Mouse (Mus musculus) NIH3T3 (cell line): ENCODE measurements around the gene Ttc7.
A peak's percentile ranks its signal among the peaks of the same experiment; 100 is the strongest.

ENCODE experiments used
- DNase-seq: peaks from one replicate; pipeline ENCODE4 v3.0.0-alpha.2; 2012; ENCODE audit warnings: low read depth

The Ttc7 gene

GRCm38 (mm10) chr17:87282706-87283053 lies at the start of gene Ttc7:
Ttc7 (plus strand) TSS chr17:87282886.
- DNase-seq, result peak; percentile 98

- no peak for DNase-seq
Observed at GRCm38 (mm10) chr17:87235019-87235418, 47.7 kb upstream of the Ttc7 start.

DNA sequence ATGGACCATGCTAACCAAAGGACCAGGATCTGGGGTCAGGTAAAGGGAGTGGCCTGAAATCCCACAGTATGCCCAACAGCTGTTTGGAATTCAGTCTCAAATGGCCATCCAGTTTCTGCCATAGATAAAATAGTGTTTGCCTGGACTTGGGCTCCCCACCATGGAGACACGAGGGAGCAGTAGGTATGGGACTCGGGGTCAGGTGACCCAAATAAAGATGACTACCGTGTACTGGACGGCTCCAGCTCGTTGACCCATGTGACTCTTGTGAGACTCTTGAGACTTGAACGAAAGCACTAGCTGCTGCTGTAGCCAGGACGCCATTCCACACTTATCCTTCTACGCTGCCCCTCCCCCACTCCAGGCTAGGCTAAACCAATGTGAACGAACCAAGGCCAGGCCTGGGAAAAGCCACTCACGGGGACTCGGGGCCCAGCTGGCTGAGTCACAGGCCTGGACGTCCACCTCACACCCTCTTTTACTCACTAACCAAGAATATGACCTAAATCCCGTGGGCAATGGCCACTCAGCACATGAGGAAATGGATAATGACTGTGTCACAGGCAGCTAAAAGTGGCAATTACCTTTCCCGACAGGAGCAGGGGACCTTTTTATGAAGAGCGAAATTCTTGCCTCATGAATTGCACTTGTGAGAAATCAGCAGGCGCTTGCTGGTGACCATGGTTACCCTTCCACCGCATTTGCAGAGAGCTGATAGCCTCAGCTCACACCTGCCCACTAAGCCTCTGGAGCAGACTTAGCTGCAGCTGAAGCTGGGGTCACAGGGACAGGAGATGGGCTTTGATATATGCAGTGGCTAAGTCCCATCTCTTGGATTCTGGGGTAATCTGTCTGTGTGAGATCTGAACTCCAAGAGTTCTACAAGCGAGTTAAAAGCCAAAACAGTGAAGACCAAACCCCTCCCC lies 45.7 kb upstream of the Ttc7 start:
- peak; percentile 75 for DNase-seq

DNA sequence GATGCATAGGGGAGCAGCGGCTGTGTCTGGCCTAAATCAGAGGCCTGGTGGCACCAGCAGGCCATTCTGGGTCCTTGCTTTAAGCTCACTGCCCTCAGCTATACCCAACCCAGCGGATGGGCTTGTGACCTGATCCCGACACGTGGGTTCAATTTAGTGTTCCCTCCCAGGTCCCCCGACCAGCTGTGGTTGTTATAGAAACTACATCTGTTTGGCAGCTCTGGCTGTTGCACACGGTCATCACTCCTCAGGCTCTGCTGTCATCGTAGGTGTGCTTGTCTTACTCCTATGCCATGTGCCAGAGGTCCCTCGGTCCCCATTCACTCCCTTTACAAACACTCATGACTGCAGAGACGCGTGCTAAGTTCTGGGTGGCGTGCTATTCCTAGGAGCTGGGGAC lies 44.9 kb upstream of the Ttc7 start:
- DNase-seq, result peak; percentile 50

GRCm38 (mm10) chr17:87246103-87246502 lies 36.6 kb upstream of the Ttc7 start:
- DNase-seq, result no peak

DNA sequence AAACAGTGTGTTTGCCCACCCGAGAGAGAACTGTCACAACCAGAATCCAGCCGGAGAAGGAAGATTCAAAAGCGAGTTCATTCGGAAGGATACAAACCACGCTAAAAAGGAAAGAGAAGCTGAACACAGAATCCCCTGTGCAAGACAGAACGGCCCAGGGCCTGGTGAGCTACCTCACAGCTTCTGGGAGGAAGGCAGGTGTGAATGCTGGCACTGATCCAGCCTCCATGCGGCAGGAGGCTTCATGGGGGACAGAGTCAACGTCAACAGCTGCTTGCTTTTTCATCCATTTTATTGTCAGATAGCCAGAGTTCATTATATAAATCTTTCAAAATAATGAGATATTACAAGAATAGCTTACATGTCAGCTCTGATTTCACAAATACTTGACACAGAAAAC lies 28.3 kb upstream of the Ttc7 start:
- DNase-seq, result no peak

GRCm38 (mm10) chr17:87255672-87256071 lies 27.0 kb upstream of the Ttc7 start:
- no peak for DNase-seq

- DNase-seq, result no peak
Observed at GRCm38 (mm10) chr17:87263401-87263800, 19.3 kb upstream of the Ttc7 start.

GRCm38 (mm10) chr17:87264054-87264830 lies 18.4 kb upstream of the Ttc7 start:
- DNase-seq, result peak; percentile 23

- peak; percentile 44 for DNase-seq
Observed at GRCm38 (mm10) chr17:87264927-87265791, 17.5 kb upstream of the Ttc7 start.

- peak; percentile 96 for DNase-seq
Observed at GRCm38 (mm10) chr17:87265792-87266186, 16.9 kb upstream of the Ttc7 start, which contains the start of gene Mcfd2. Mcfd2 (minus strand) TSS chr17:87265935.

DNA sequence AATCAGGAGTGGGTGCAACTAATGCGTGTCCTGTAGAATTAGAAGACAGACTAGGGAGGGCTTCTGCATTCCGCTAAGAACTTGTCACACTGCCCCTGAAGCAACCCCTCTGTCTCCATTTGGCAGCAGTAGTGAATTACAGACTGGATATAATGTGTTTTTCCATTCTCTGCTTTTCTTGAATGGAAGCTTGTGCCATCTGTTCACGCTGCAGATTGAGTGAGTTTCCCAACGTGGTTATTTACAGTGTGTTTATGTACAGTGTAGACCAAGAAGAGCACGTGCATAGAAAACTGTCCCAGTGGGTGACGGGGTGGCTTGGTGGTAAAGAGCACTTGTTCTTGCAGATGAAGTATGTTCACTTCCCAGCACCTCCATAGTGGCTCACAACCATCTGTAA lies 13.2 kb upstream of the Ttc7 start:
- DNase-seq, result no peak

DNA sequence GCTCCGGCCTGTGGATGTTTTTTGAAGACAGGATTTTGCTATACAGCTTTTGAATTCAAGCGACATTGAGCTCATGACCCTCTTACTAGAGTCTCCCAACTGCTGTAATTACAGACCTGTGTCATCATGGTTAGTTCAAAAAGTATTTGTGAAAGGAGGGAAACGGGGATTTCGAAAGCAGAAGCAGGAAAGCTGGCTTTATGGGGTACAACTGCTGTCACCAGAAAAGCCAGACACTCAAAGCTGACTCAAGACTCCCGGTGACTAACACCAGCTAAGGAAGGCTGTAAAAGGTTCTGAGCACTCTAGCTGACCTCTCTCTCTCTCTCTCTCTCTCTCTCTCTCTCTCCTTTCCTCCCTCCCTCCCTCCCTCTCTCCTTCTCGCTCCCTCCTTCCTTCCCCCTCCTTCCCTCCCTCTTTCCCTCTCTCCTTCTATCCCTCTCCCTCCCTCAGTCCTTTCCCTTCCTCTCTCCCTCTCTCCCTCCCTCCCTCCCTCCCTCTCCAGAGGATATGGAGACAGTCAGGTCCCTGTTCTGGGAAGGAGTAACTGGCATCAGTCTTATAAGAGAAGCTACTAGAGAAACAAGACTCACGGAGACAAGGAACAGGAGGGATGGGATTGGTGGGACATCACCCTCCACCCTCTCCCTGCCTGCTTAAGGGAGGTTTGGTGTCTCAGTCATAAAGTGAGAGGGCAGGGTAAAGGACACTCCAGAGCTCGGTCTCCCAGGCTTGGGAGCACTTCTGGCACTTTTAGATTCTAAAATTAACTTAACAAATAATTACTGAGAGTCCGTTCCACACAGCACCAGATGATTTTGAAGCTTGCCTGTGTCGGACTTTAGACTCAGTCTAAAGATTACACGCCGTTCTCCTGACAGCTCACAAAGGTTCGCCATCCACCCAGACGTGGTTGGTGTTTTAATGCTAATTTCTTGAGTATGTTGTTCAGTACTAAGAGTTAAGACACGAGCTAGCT lies 7.0 kb upstream of the Ttc7 start:
- peak; percentile 53 for DNase-seq

- peak; percentile 96 for DNase-seq
Observed at GRCm38 (mm10) chr17:87282007-87282705, 530 bp upstream of the Ttc7 start.

DNA sequence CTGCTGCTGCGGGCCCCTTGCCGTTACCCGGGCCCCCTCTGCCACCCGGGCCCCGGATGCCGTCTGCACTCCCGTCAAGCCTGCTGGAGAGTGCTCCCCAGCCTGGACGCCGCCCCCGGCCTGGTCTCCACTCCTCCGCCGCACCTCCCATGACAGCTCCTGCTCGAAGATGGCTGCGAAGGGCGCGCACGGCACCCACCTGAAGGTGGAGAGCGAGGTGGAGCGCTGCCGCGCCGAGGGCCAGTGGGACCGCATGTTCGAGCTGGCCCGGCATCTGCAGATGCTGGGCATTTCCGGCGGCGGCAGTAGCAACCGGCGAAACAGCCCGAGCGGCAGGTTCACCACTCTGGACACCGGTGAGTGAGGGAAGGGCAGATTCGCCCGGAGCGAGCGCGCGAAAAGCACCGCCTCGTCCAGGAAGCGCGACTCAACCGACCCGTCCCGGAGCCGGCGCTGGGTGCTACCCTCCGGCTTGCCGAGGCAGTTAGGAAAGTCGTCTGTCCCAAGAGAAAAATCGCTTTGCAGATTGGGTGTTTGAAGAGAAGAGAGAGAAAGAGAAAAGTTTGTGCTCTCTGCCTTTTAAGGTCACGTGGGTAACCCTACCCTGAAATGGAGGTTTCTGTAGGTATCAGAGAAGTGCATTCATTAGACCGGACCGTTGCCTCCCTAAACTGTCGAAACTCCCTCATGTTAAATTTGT lies 519 bp downstream of the Ttc7 start:
- peak; percentile 67 for DNase-seq

DNA sequence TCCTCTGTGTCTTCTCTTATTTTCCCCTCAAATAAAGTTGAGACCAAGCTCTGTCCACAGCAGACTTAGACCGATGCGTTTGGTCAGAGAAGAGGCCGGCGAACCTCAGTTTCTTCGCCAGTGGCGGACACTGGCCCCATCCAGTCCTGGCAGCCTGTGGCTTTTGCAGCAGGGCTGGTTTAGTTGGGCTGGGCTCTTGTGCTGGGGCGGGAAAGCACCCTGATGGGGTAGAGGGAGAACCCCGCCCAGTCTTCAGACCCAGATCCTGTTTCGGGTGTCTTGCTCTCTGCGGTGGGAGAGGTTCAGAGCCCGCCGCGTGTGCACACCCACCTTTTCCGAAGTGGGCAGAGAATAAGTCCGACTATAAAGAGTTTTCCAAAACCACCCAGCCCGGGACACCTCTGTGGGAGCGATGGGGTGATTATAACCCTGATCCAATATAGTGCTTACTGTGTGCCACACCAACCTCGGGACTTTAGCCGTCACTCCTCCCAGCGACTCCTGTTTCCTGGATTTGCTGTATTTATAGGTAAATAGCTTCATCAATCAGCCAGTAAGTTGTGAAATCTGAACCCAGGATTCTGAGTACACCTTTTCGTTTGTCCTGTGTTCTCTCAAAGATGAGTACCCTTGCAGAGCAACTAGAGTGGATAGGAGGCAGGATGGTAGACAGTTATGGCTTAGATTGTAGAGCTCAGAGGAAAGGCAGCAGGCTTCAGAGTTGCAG lies 1.2 kb downstream of the Ttc7 start:
- DNase-seq, result peak; percentile 73

DNA sequence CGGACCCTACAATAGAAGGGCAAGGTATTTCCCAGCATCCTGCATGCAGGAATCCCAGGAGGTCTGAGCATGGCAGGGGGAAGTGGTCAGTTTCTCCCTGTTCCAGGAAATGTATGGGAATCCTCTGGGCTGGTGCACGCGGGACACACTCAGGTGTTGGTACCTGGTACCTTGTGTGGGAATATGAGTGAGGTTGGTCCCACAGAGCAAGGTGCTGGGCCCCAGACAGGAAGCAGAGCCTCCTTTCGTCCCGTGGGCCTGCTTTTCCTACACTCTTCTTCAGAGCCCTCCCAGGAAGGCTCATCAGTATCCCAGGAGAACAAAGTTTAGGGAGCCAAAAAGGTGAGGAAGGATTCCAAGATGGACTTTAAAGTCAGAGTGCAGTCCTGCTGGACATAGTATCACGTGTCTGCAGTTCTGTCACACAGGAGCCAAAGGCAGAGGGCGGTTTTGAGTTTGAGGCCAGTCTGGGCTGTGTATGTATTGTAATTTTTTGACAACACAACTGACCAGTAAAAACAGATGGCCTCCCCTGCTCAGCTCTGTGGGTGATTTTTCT lies 1.9 kb downstream of the Ttc7 start:
- no peak for DNase-seq

DNA sequence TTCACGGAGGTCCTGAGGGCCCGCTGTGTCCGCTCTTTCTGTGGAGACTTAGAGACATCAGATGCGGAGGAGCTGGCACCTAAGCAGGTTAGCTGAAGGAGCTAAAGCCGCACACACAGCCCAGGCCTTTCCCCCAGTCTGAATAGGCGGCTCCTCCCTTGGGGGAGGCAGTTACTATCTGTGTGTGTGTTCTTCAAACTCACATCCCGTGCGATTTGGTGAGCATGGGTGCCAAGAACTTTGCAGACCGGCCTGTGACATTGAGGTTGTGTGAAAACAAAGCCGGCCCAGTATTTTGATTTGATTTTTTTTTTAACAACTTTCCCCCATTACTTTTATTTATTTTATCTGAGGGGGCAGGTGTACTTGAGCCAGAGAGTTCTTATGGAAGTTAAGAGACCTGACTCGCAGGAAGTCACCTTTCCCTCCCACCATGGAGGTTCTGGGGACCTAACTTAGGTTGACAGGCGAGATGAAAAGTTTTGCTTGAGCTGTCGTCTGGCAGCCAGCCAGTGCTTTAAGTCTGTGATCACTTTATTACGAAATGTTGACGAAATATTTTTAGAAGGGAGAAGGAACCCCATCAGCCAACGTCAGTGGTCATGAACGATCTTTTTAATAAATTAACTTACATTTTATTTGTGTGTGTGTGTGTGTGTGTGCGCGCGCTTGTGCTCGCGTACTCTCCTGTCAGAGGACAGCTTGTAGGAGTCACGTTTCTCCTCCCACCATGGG lies 3.2 kb downstream of the Ttc7 start:
- DNase-seq, result peak; percentile 73
